Mouse (Mus musculus): ENCODE data around the gene Bmpr1a.

DNA sequence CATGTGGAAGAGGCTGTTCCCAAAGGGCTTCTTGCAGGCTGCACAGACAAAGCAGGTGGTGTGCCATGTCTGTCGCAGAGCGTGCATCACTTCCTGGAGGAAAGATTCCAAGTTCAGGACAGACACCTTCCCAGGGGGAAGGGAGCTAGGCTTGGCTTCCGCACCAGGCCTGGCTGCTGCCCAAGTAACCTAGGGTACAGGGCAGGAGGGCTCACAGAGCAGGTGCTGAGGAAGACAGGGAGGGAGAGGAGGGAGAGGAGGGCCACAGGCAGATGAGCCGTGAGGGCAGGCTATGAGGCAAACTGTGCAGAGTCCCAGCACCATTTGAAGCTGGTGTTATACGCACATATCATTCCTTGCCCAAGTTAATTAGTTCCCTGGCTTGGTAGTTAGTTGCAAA is 38.8 kb upstream of the Bmpr1a start:
- TF ChIP-seq CTCF (IDR thresholded peaks at IDR 0.05; ENCODE audit: low read depth, low read length) (no peak), POLR2A (IDR thresholded peaks at IDR 0.05; ENCODE audit: borderline replicate concordance, low read depth, low read length) (no peak)

Measured in bone marrow macrophage, adult 2 months (primary cell).